Mouse (Mus musculus) heart, embryonic 12.5 days (tissue): ENCODE measurements at regions not wholly inside any gene's neighbourhood (a gene's known extent, or its start where the extent isn't known, plus 50 kb on each side); places are given as distances from the start of the nearest gene placed in this dataset.
"Not testable (repeated sequence)": the region's sequence is repeated elsewhere in the genome, so short reads cannot be mapped to it uniquely, and the experiment has no call there.

Experiments used
- ATAC-seq: fragments of 200-750 bp; cut with Nextera tagmentation; 2 replicates; pipeline ENCODE4 v1.8.0; 2017; ENCODE audit warnings: moderate TSS enrichment, moderate library complexity; ENCODE audit not compliant: insufficient number of reproducible peaks, low FRiP score
- H3K27ac ChIP-seq: fragments of 300-500 bp; sonication (generic); 2 replicates; pipeline ENCODE4 v1.5.1; 2016; ENCODE audit warnings: mild to moderate bottlenecking, moderate library complexity; ENCODE audit not compliant: poor library complexity, severe bottlenecking
- H3K27me3 ChIP-seq: fragments of 300-500 bp; sonication (generic); replicated peaks from 2 replicates; pipeline ENCODE4 v1.6.1; 2016; ENCODE audit warnings: mild to moderate bottlenecking, moderate library complexity
- H3K36me3 ChIP-seq: fragments of 300-500 bp; sonication (generic); 2 replicates; pipeline ENCODE4 v1.6.1; 2016; ENCODE audit warnings: mild to moderate bottlenecking, moderate library complexity
- H3K4me1 ChIP-seq: fragments of 300-500 bp; sonication (generic); replicated peaks from 2 replicates; pipeline ENCODE4 v1.6.1; 2016; ENCODE audit warnings: mild to moderate bottlenecking
- H3K4me2 ChIP-seq: fragments of 300-500 bp; sonication (generic); 2 replicates; pipeline ENCODE4 v1.6.1; 2016; ENCODE audit warnings: mild to moderate bottlenecking, moderate library complexity
- H3K4me3 ChIP-seq: fragments of 300-500 bp; sonication (generic); 2 replicates; pipeline ENCODE4 v1.5.1; 2016; ENCODE audit warnings: mild to moderate bottlenecking
- H3K9ac ChIP-seq: fragments of 300-500 bp; sonication (generic); 2 replicates; pipeline ENCODE4 v1.6.1; 2016; ENCODE audit warnings: mild to moderate bottlenecking, moderate library complexity
- H3K9me3 ChIP-seq: fragments of 300-500 bp; sonication (generic); replicated peaks from 2 replicates; pipeline ENCODE4 v1.6.1; 2016; ENCODE audit warnings: mild to moderate bottlenecking, moderate library complexity
- WGBS: fragments of 180-500 bp; shearing (Covaris S2); methylation state at CpG from one replicate; pipeline ENCODE4 v1.1.7; 2016; 5-methylcytosine and 5-hydroxymethylcytosine counted together

DNA sequence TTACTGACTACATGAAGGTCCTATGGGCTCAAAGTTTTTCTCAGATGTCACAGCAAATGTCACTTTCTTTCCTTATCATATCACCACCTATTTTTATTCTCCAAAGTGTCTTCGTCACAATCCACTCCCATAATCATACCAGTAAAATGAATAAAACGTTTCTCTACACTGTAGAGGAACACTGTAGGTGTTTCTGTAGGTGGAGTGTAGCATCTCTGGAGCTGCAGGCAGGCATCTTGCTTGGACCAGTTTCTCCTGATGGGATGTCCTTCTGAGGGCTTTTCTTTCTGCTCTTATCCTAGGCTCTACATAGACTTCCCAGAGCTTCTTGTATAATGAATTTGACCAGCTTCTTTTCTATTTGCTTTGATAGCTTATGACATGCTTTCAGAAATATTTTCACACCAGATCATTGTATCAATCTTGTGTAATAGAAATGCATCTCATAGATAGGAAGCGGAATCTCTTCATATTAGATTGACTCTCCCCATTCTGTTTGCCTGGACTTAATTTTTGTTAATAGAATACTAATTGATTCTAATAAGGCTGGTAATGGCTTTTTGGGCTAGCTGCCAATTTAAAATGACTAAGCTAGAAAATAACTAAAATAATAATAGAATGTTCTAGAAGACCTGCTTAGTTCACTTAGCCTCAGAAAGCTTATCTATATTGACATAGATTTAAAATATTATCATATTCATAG, 282.3 kb upstream of the Meis2 start:
- H3K36me3 ChIP-seq: no peaks in the 10 kb centered on the region
- no peaks in the 10 kb centered on the region for H3K27me3 ChIP-seq
- H3K4me1 ChIP-seq: no peaks in the 10 kb centered on the region
- no peak overlapping the region for H3K4me3 ChIP-seq
- H3K9ac ChIP-seq: no peak overlapping the region
- H3K4me2 ChIP-seq: no peak overlapping the region
- H3K27ac ChIP-seq: no peak overlapping the region
- WGBS: 64% methylated on average over 3 of the region's 3 CpGs
- no peaks in the 10 kb centered on the region for H3K9me3 ChIP-seq
- ATAC-seq: no peak

DNA sequence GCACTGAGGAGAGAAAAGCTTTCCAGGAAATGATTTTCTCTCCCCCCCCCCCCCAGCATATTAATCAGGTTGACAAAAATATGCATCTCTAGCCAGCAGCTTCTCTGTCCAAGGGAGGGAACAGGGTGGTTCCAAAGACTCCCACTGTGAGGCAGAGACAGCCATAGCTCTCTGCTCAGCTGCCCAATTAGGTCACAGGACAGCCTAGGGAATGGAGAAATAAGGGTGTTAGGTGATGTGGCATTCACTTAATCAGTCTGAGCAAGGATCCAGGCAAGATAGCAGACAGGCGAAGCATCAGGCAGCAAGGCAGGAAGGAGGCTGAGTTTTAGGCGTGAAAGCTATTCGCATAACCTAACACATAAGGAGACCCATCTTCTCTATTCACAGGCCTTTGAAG, 266.2 kb upstream of the Meis2 start:
- H3K4me3 ChIP-seq: no peak overlapping the region
- ATAC-seq: no peak
- H3K4me1 ChIP-seq: no peaks in the 10 kb centered on the region
- H3K27me3 ChIP-seq: no peaks in the 10 kb centered on the region
- no peaks in the 10 kb centered on the region for H3K36me3 ChIP-seq
- no peak overlapping the region for H3K4me2 ChIP-seq
- H3K9me3 ChIP-seq: no peaks in the 10 kb centered on the region
- H3K27ac ChIP-seq: no peak overlapping the region
- H3K9ac ChIP-seq: no peak overlapping the region
- 70% methylated on average over 3 of the region's 3 CpGs for WGBS

DNA sequence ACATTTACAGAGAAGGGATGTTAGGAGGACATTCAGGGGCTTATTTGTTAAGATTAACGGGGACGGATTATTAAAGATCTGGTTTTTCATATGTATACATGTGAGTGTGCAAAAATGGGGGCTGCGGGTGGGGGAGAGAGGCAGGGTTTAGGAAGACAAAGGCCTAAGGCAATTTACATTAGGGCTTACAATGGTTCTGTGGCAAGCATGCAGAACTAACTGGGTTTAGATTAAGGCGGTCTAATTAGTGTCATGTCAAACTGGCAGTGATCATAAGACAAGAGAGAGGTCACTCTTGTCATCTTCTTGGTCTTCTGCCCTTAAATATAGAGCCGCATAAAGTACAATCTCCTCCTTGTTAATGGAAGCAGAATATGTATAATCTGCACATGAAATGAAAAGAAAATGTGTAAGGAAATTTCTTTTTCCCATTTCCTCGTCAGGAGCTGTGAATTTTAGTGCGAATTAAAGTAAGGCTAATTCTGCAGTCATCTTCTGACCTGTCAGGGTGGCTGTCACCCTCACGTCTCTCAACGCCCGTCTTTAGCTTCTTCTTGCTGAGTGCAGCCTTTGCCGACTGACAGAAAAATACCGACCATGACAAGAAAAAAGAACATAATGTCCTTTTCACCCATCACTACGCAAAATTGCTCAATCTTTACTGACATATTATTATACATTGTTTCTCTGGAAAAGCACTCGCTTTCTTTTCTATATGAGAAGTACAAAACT, 256.6 kb upstream of the Meis2 start:
- Histone ChIP-seq H3K4me1 (no peaks in the 10 kb centered on the region), H3K4me3 (no peak overlapping the region), H3K27ac (no peak overlapping the region), H3K9ac (no peak overlapping the region), H3K9me3 (no peaks in the 10 kb centered on the region), H3K4me2 (no peak overlapping the region), H3K27me3 (no peaks in the 10 kb centered on the region), H3K36me3 (no peaks in the 10 kb centered on the region)
- ATAC-seq: no peak
- WGBS: 79% methylated on average over 14 of the region's 14 CpGs

DNA sequence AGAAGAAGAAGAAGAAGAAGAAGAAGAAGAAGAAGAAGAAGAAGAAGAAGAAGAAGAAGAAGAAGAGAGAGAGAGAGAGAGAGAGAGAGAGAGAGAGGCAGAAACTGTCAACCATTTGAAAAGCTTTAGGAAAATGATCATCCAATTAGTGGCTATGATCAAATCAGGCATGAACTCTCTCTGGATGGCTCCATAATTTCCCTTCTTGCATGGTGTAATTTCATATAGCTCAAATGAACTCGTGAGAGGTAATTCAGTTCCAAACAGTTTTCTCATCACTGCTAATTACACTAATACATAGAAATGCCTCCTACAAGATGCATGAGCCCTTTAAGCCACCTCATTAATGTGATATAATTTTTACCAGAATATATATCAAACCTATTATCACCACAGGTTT, 233.9 kb upstream of the Meis2 start:
- no peaks in the 10 kb centered on the region for H3K27me3 ChIP-seq
- no peak overlapping the region for H3K27ac ChIP-seq
- H3K9me3 ChIP-seq: no peaks in the 10 kb centered on the region
- H3K36me3 ChIP-seq: no peaks in the 10 kb centered on the region
- H3K4me2 ChIP-seq: no peak overlapping the region
- no peak overlapping the region for H3K4me3 ChIP-seq
- no peak for ATAC-seq
- no peaks in the 10 kb centered on the region for H3K4me1 ChIP-seq
- WGBS: 69% methylated on average over 1 of the region's 1 CpGs
- no peak overlapping the region for H3K9ac ChIP-seq

DNA sequence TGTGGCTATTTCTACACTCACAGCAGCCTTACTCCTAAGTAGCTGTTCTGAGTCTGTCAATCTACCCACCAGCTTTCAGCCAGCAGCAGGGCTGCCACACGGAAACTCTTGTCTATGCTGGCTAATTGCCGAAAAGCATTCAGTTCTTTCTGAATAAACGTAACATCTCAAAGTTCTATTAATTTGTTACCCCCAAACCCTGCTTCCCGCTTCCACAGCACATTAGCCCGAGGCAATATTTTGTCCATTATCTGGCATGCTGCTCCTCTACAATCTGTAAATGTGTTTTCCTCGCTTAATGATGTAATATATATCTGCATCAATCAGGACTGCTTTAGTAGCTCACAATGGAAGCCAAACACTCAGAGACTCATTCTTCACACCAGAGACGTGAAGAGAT, 224.2 kb upstream of the Meis2 start:
- Histone ChIP-seq H3K27ac (no peak overlapping the region), H3K9me3 (no peaks in the 10 kb centered on the region), H3K27me3 (no peaks in the 10 kb centered on the region), H3K36me3 (no peaks in the 10 kb centered on the region), H3K4me1 (no peaks in the 10 kb centered on the region), H3K4me3 (no peak overlapping the region), H3K9ac (no peak overlapping the region), H3K4me2 (no peak overlapping the region)
- WGBS: 71% methylated on average over 7 of the region's 7 CpGs
- ATAC-seq: no peak

DNA sequence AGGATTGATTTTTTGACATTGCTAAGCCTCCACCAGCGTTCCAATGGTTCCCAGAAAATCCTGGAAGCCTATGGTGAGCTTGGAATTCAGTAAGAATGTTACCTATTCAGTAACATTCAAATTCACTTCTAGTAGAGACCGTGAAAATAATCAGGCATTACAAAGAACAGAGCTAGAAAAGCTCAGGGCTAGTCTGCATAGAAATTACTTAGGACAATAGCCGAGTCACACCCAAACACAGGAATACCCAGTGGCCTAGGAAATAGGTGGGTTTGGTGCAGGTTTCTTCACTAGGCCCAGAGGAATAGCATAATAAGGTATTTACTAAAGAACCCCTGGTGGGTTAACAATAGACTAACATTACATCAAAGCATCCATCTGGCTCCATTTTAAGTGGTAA, 177.6 kb upstream of the Meis2 start:
- H3K27ac ChIP-seq, ATAC-seq, H3K4me2 ChIP-seq, H3K4me3 ChIP-seq, H3K9ac ChIP-seq, H3K9me3 ChIP-seq, H3K27me3 ChIP-seq, H3K4me1 ChIP-seq, H3K36me3 ChIP-seq: not testable (repeated sequence)
- WGBS: 71% methylated on average over 3 of the region's 3 CpGs

DNA sequence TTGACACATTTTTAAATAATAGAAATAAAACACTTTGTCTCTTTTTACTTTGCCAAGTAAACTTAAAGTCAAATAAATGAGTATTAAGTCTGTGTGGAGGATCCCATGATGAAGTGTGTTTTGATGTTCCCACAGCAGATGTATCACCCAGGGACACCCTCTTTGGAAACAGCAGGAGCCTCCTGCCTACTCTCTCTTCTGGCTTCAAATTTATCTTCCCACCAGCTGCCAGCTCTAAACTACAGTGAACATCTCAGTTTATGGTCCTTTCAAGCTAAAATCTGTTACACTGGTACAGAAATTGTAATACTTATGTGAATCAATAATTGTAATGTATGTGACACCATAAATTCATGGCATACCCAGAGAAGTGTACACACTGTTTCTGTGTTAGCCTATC, 171.1 kb upstream of the Meis2 start:
- ATAC-seq: no peak
- Histone ChIP-seq H3K27me3 (no peaks in the 10 kb centered on the region), H3K9ac (no peak overlapping the region), H3K27ac (no peak overlapping the region), H3K9me3 (no peaks in the 10 kb centered on the region), H3K4me2 (no peak overlapping the region), H3K36me3 (no peaks in the 10 kb centered on the region), H3K4me3 (no peak overlapping the region), H3K4me1 (no peaks in the 10 kb centered on the region)

DNA sequence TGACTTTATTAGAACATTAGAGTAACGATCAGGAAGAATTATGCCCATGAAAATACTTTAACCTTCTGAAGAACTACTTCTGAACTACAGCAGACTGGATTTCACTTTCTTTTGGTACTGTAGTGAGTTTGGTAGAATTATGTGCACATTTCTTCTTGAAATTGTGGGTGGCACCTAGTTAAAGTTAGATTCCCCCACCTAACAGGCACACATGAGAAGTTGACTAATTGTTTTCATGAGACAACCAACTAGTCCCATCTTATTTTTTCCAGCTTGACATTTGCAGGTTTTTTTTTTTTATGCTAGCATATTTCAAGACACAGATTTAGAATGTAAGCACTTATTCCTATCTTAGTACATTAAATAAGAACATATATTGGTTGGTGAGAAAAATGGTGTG, 167.2 kb upstream of the Meis2 start:
- Histone ChIP-seq H3K4me1 (no peaks in the 10 kb centered on the region), H3K27ac (no peak overlapping the region), H3K4me3 (no peak overlapping the region), H3K27me3 (no peaks in the 10 kb centered on the region), H3K4me2 (no peak overlapping the region), H3K36me3 (no peaks in the 10 kb centered on the region), H3K9me3 (no peaks in the 10 kb centered on the region), H3K9ac (no peak overlapping the region)
- WGBS: 78% methylated on average over 1 of the region's 1 CpGs
- no peak for ATAC-seq

DNA sequence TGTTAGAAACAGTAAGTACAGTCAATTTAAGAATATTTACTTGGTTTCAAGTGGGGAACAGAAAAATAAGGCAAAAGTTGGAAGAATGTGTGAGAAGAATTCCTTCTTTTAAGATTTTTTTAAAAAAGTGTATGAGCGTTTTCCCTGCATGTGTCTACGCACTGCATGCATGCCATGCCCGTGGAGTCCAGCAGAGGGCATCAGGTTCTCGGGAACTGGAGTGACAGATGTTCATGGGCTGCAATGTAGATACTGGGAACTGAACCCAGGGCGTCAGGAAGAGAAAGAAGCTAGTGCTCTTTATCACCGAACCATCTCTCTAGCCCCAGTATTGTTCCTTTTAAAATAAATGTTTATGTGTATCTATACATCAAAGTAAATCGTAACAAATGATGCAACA, 150.8 kb upstream of the Meis2 start:
- H3K27ac ChIP-seq: no peak overlapping the region
- ATAC-seq: no peak
- H3K9me3 ChIP-seq: no peaks in the 10 kb centered on the region
- H3K9ac ChIP-seq: no peak overlapping the region
- H3K36me3 ChIP-seq: no peaks in the 10 kb centered on the region
- H3K27me3 ChIP-seq: no peaks in the 10 kb centered on the region
- no peak overlapping the region for H3K4me3 ChIP-seq
- WGBS: 67% methylated on average over 7 of the region's 7 CpGs
- H3K4me2 ChIP-seq: no peak overlapping the region
- H3K4me1 ChIP-seq: no peaks in the 10 kb centered on the region

DNA sequence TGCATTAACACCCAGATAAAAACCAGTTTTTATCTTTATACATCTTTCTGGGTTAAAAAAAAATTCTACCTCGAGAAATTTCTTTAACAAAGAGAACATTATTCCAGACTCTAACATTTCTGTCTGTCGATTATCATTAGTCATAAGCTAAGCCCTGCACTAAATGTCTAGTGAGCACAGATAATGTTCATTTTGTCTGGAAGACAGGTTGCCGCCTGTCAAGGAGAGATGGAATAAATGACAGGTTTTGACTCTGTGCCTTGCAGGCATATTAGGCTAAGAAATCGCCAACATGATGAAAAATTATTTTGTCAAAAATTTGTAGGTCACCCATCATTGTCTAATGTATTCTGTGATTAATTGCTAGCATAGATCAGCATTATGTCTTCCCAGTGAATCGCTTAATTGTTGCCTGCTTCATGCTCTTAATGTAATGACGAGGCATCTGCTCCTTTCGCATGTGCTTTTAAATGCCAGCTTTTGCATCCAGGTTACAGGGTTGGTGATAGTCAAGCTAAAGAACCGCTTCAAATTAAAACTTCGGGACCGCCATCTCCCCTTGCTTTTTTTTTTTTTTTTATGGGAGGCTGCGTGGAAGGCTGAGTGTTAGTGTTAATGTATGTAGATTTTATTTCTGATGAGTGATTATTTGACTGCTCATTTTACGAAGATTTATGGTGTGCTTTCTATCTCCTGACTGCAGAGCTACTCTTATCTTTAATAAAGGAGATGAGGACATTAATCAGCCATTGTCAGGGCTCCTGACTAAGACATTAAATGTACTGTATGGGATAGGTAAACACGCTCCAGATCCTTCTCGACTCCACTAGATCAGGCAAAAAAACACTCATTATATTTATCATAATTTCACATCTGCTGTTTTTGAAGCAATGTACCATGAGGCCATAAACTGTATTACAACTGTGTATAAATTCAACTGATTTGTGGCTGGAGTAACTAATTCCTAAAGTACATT, 135.9 kb upstream of the Meis2 start:
- H3K4me3 ChIP-seq: no peak overlapping the region
- H3K4me2 ChIP-seq: no peak overlapping the region
- WGBS: 68% methylated on average over 14 of the region's 14 CpGs
- no peaks in the 10 kb centered on the region for H3K27me3 ChIP-seq
- no peak overlapping the region for H3K27ac ChIP-seq
- no peak overlapping the region for H3K9ac ChIP-seq
- no peak for ATAC-seq
- no peaks in the 10 kb centered on the region for H3K9me3 ChIP-seq
- H3K36me3 ChIP-seq: no peaks in the 10 kb centered on the region
- H3K4me1 ChIP-seq: no peaks in the 10 kb centered on the region

DNA sequence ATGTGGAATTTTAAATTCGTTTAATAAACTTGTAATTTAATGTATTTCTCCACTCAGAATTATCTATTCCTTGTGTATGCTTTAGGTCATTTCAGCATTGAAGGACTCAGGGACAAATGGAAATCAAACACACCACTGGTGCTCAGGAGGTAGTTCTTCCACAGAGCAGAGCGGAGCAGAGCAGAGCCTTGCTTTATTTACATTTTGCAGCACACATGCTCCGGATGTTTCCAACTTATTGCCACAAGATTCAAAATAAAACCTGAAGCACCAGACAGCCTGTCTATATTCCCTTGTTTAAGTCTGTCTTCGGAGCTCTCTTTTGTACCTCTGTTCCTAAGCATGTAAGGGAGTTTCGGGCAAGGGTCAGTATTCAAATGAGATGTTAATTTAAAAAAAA, 135.2 kb upstream of the Meis2 start:
- Histone ChIP-seq H3K36me3 (no peaks in the 10 kb centered on the region), H3K27ac (no peak overlapping the region), H3K4me1 (no peaks in the 10 kb centered on the region), H3K4me3 (no peak overlapping the region), H3K4me2 (no peak overlapping the region), H3K9ac (no peak overlapping the region), H3K9me3 (no peaks in the 10 kb centered on the region), H3K27me3 (no peaks in the 10 kb centered on the region)
- no peak for ATAC-seq
- 77% methylated on average over 5 of the region's 5 CpGs for WGBS
